Mouse (Mus musculus): ENCODE measurements at regions not wholly inside any gene's neighbourhood (a gene's known extent, or its start where the extent isn't known, plus 50 kb on each side); places are given as distances from the start of the nearest gene placed in this dataset.

- TF ChIP-seq CTCF (IDR thresholded peaks at IDR 0.05; ENCODE audit: low read depth, low read length) (no peak), GATA1 (IDR thresholded peaks at IDR 0.05; ENCODE audit: borderline replicate concordance, low read length) (no peak), POLR2AphosphoS5 (IDR thresholded peaks at IDR 0.05; ENCODE audit: insufficient replicate concordance, low read depth, low read length) (no peak), TAL1 (conservative IDR thresholded peaks at IDR 0.05; ENCODE audit: low read depth, low read length) (no peak), GATA2 (IDR thresholded peaks at IDR 0.05; ENCODE audit: borderline replicate concordance, low read depth, low read length) (no peak)
Observed at GRCm38 (mm10) chr8:26445991-26446390, 326.7 kb downstream of the Gm45692 start.
